Mouse (Mus musculus) embryonic fibroblast, embryonic 13.5 days (primary cell): ENCODE measurements at regions not wholly inside any gene's neighbourhood (a gene's known extent, or its start where the extent isn't known, plus 50 kb on each side); places are given as distances from the start of the nearest gene placed in this dataset.

Experiments
- CTCF ChIP-seq: IDR thresholded peaks from 2 replicates; pipeline ENCODE4 v1.5.1; 2011; ENCODE audit warnings: mild to moderate bottlenecking, control low read depth, low read length, moderate library complexity, borderline replicate concordance; ENCODE audit not compliant: insufficient read depth
- POLR2A ChIP-seq: IDR thresholded peaks from 2 replicates; pipeline ENCODE4 v1.6.1; 2011; ENCODE audit warnings: low read depth, mild to moderate bottlenecking, control low read depth, low read length, moderate library complexity

GRCm38 (mm10) chr9:61766187-61766586 is 148.2 kb downstream of the Rplp1 start:
- TF ChIP-seq CTCF (no peak), POLR2A (no peak)
